Mouse (Mus musculus) neural tube, embryonic 12.5 days (tissue): Measurements from ENCODE around the gene Rnf187. TPM values are rescaled to one million over a fixed set of nuclear protein-coding genes. Genes with fewer than 3 reads are reported as not detected.

Experiments
- ATAC-seq: fragments of 200-750 bp; cut with Nextera tagmentation; 2 replicates; pipeline ENCODE4 v1.8.0; 2017; ENCODE audit warnings: low read depth, mild to moderate bottlenecking, moderate TSS enrichment, moderate library complexity; ENCODE audit not compliant: low FRiP score
- H3K27ac ChIP-seq: fragments of 300-500 bp; sonication (generic); 2 replicates; pipeline ENCODE4 v1.5.1; 2016
- H3K27me3 ChIP-seq: fragments of 300-500 bp; sonication (generic); replicated peaks from 2 replicates; pipeline ENCODE4 v1.6.1; 2016; ENCODE audit warnings: mild to moderate bottlenecking
- H3K36me3 ChIP-seq: fragments of 300-500 bp; sonication (generic); 2 replicates; pipeline ENCODE4 v1.6.1; 2016; ENCODE audit warnings: mild to moderate bottlenecking
- H3K4me1 ChIP-seq: fragments of 300-500 bp; sonication (generic); 2 replicates; pipeline ENCODE4 v1.6.1; 2016
- H3K4me2 ChIP-seq: fragments of 300-500 bp; sonication (generic); replicated peaks from 2 replicates; pipeline ENCODE4 v1.6.1; 2016; ENCODE audit warnings: mild to moderate bottlenecking
- H3K4me3 ChIP-seq: fragments of 300-500 bp; sonication (generic); 2 replicates; pipeline ENCODE4 v1.5.1; 2016
- H3K9ac ChIP-seq: fragments of 300-500 bp; sonication (generic); 2 replicates; pipeline ENCODE4 v1.6.1; 2016; ENCODE audit warnings: mild to moderate bottlenecking
- H3K9me3 ChIP-seq: fragments of 300-500 bp; sonication (generic); 2 replicates; pipeline ENCODE4 v1.6.1; 2016; ENCODE audit warnings: mild to moderate bottlenecking
- WGBS: fragments of 180-500 bp; shearing (Covaris S2); methylation state at CpG from one replicate; pipeline ENCODE4 v1.1.7; 2016; 5-methylcytosine and 5-hydroxymethylcytosine counted together
- microRNA-seq: library from miRNA; unstranded; fragments of <30 nt; microRNA quantifications from one replicate; pipeline ENCODE4, GENCODE M21; 2017
- polyA plus RNA-seq: library from polyadenylated mRNA; unstranded; fragments of >200 nt; fragmentation: Nextera tagmentation; extraction: Ambion mirVana; gene quantifications from 2 replicates; pipeline ENCODE4 v1.2.1, GENCODE M21; 2016

Rnf187 gene
- polyA plus RNA-seq, 1 experiment from 2014 or later: 594 TPM

DNA sequence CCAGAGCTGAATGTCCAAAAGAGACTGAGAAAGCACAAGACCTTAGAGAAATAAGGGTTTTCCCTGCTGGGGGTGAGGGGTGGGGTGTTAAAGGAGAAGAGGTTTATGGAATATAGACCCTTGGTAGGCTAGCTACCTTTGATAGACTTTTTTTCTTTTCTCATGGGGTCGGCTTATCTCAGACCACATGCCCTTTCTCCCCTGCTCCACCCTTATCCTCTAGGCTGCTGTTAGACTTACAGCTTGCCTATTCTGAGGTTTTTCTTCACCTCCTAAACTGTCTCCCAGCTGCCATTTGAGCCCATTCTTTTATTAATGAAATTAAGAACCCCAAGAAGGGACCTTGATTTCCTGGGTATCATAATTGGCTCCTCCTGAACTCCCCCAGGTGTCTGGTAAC lies 24.9 kb downstream of the Rnf187 start:
- Histone ChIP-seq H3K4me2 (0 out of 2 replicates have a peak overlapping the region, but pooled peaks have one; percentile 56), H3K36me3 (no peaks in the 10 kb centered on the region), H3K4me1 (peaks cover 3% of the 10 kb centered on the region; the same call in 1 of the 2 replicates), H3K27ac (no peak overlapping the region), H3K4me3 (no peak overlapping the region), H3K9ac (no peak overlapping the region), H3K9me3 (no peaks in the 10 kb centered on the region), H3K27me3 (no peaks in the 10 kb centered on the region)
- ATAC-seq: no peak
- WGBS: 94% methylated on average over 1 of the region's 1 CpGs

DNA sequence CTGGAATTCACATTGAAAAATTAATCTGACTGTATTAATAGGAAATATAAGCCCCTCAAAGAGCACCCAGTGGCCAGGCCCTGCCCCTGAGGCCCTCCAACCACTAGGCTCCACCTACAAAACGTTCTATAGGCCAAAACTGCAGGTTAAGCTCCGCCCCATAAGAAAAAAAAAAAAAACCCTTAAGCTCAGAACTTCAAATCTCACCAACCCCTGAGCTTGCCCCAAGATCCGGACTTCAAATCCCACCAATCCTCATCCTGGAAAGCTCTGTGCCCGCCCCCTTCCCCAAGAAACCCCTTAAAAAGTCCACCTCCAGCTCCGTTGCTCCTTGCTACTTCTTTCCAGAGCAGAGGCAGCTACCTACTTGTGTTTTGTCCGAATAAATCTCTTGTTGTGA lies 33.9 kb downstream of the Rnf187 start:
- WGBS: 51% methylated on average over 6 of the region's 6 CpGs
- ATAC-seq: no peak

DNA sequence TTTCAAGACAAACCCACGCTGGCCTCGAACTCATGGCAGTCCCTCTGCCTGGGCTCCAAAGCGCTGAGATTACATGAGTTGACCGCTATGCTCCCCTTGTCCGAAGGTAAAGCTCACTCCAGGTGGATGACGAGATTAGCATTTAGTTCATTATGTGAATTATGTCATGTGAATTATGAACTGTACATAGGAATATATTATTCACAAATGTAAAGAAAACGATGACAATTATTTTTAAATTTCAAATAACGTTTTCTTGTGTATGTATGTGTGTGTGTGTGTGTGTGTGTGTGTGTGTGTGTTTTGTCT lies 34.4 kb downstream of the Rnf187 start:
- H3K27ac ChIP-seq: no peak overlapping the region
- 7% methylated on average over 8 of the region's 8 CpGs for WGBS
- H3K27me3 ChIP-seq: no peaks in the 10 kb centered on the region
- peak overlapping the region; percentile 76 for H3K4me3 ChIP-seq
- peak; percentile 44 for ATAC-seq
- peaks cover 13% of the 10 kb centered on the region for H3K36me3 ChIP-seq
- H3K9ac ChIP-seq: no peak overlapping the region
- peaks cover 6% of the 10 kb centered on the region; the same call in 1 of the 2 replicates for H3K4me1 ChIP-seq
- H3K9me3 ChIP-seq: no peaks in the 10 kb centered on the region
- peak overlapping the region; percentile 88 for H3K4me2 ChIP-seq

More for the DNA sequence above, 33.9 kb downstream of the Rnf187 start:
- no peaks in the 10 kb centered on the region for H3K9me3 ChIP-seq
- H3K9ac ChIP-seq: no peak overlapping the region
- no peak overlapping the region for H3K4me3 ChIP-seq
- H3K27ac ChIP-seq: no peak overlapping the region
- peaks cover 6% of the 10 kb centered on the region; the same call in 1 of the 2 replicates for H3K4me1 ChIP-seq
- no peaks in the 10 kb centered on the region for H3K27me3 ChIP-seq
- 0 out of 2 replicates have a peak overlapping the region, but pooled peaks have one; percentile 88 for H3K4me2 ChIP-seq
- H3K36me3 ChIP-seq: peaks cover 13% of the 10 kb centered on the region

DNA sequence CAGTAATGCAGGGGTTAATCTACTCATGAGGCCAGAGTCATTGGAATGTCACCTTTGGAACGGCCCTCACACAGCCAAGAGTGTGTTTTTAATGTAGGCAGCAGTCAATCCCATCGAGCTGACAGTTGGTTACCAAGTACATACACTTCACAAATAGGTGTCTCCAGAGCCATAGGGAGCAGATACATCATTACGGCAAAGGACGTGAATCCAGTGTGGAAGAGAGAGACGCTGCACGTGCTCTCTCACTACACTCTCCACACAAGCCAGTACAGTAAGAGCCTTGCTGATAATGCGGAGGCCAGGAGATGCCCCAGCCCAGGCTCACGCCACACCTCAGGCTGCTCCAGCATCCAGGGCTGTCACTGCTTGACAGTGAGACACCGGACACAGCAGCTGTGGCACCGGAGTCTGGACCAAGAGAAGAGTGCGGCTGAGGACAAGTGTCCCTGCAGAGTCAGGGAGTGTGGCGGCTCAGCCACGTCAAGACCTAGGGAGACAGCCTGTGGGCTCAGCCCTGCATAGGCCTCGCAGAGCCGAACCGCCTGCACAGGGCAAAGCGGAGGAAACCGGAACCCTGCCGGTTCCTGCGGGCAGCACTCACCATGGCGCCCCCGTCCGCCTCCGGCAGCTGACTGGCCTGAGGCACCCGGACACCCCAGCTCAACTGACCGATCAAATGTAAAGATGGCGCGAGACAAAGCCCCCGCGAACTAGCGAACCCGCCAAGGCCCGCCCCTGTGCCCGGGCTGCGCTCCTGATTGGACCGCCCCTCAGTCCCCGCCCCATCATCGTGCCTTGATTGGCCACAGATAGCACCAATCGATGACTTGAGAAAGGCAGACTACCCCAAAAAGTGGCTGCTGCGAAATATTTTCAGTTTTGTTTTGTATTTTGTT lies 35.0 kb downstream of the Rnf187 start, which contains the start of gene Zfp39:
Gene Zfp39 (minus strand): TSS at position 715 of the 899 bp plus-strand sequence.
- Histone ChIP-seq H3K4me2 (peak within 1 kb of the TSS; percentile 88), H3K9ac (peak within 1 kb of the TSS; percentile 84), H3K27ac (peak within 1 kb of the TSS; percentile 75), H3K9me3 (no peaks in the 10 kb centered on the region), H3K27me3 (no peaks in the 10 kb centered on the region), H3K4me1 (peaks cover 6% of the 10 kb centered on the region; the same call in 1 of the 2 replicates), H3K4me3 (peak within 1 kb of the TSS; percentile 76), H3K36me3 (peaks cover 17% of the 10 kb centered on the region)
- WGBS: under 1% methylated on average over 40 of the region's 40 CpGs
- peak; percentile 99 for ATAC-seq

- no peaks in the 10 kb centered on the region for H3K9me3 ChIP-seq
- H3K4me3 ChIP-seq: no peak overlapping the region
- no peak overlapping the region for H3K9ac ChIP-seq
- ATAC-seq: no peak
- no peak overlapping the region for H3K27ac ChIP-seq
- no peak overlapping the region for H3K4me2 ChIP-seq
- H3K27me3 ChIP-seq: no peaks in the 10 kb centered on the region
- peaks cover 33% of the 10 kb centered on the region for H3K36me3 ChIP-seq
- H3K4me1 ChIP-seq: peaks cover 6% of the 10 kb centered on the region; the same call in 1 of the 2 replicates
Observed at GRCm38 (mm10) chr11:58901080-58901479, 37.6 kb downstream of the Rnf187 start.

DNA sequence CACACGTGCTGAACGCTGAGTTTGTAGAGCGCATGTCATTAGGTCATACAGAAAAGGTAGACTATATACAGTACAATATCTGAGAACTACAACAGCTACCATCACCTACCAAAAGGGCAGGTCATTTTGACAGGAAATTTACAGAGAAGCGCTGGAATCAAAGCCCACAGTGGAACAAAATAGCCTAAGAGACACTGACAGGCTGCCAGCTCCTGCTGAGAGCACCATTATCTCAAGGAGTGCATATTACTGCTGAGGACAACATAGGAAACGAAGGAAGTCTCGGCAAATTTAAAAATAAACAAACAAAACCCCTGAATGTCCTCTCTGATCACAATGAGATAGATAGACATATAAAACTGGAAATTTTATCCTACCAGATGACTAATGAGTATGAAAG lies 41.2 kb downstream of the Rnf187 start:
- 87% methylated on average over 6 of the region's 6 CpGs for WGBS
- H3K27ac ChIP-seq: no peak overlapping the region
- no peak for ATAC-seq
- no peaks in the 10 kb centered on the region for H3K9me3 ChIP-seq
- no peaks in the 10 kb centered on the region for H3K4me1 ChIP-seq
- H3K4me3 ChIP-seq: no peak overlapping the region
- H3K27me3 ChIP-seq: no peaks in the 10 kb centered on the region
- H3K36me3 ChIP-seq: peaks cover 48% of the 10 kb centered on the region
- H3K9ac ChIP-seq: no peak overlapping the region
- H3K4me2 ChIP-seq: no peak overlapping the region

DNA sequence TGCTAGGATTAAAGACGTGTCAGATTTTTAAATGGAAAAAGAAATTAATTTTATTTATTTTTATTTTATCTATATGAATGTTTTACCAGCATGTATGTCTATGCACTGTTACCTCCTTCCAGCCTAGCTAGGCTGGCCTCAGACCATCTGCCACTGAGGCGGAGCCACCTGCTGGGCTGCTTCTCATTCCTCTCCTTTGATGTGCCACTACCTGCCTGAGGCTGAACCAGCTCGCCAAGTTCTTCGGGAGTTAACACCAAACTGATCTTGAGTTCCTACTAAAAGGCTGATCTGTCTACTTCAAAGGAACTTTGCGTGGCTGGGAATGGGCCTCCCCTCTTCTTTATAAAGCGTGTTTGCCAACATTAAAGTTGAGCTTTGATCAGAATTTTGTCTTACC lies 44.3 kb downstream of the Rnf187 start:
- WGBS: 69% methylated on average over 6 of the region's 6 CpGs
- H3K36me3 ChIP-seq: peaks cover 61% of the 10 kb centered on the region

GRCm38 (mm10) chr11:58890511-58890910 lies 48.2 kb downstream of the Rnf187 start:
- no peak for ATAC-seq
- H3K36me3 ChIP-seq: peaks cover 45% of the 10 kb centered on the region
- H3K27me3 ChIP-seq: no peaks in the 10 kb centered on the region
- H3K4me3 ChIP-seq: no peak overlapping the region
- H3K9ac ChIP-seq: no peak overlapping the region
- H3K4me2 ChIP-seq: no peak overlapping the region
- WGBS: 95% methylated on average over 10 of the region's 10 CpGs
- no peaks in the 10 kb centered on the region for H3K9me3 ChIP-seq
- H3K27ac ChIP-seq: no peak overlapping the region
- no peaks in the 10 kb centered on the region for H3K4me1 ChIP-seq

More for the DNA sequence above, 44.3 kb downstream of the Rnf187 start:
- no peaks in the 10 kb centered on the region for H3K27me3 ChIP-seq
- H3K9ac ChIP-seq: no peak overlapping the region
- no peaks in the 10 kb centered on the region for H3K4me1 ChIP-seq
- no peak for ATAC-seq
- H3K4me3 ChIP-seq: no peak overlapping the region
- H3K4me2 ChIP-seq: no peak overlapping the region
- no peaks in the 10 kb centered on the region for H3K9me3 ChIP-seq
- H3K27ac ChIP-seq: no peak overlapping the region

- H3K36me3 ChIP-seq: peaks cover 36% of the 10 kb centered on the region
Observed at GRCm38 (mm10) chr11:58883756-58884155, 55.0 kb downstream of the Rnf187 start.

More at GRCm38 (mm10) chr11:58883756-58884155, 55.0 kb downstream of the Rnf187 start:
- Histone ChIP-seq H3K9me3 (no peaks in the 10 kb centered on the region), H3K4me3 (no peak overlapping the region), H3K4me1 (no peaks in the 10 kb centered on the region), H3K4me2 (no peak overlapping the region), H3K9ac (no peak overlapping the region), H3K27me3 (no peaks in the 10 kb centered on the region), H3K27ac (no peak overlapping the region)
- WGBS: 92% methylated on average over 8 of the region's 8 CpGs
- no peak for ATAC-seq

Small RNA genes within 50 kb of the gene (microRNA-seq; reads per million reads assigned to microRNA genes)
- gene Gm44313: 1.1 reads per million

Other genes starting within 250 kb of the Rnf187 start
- gene Olfr319, start 239.8 kb downstream of the Rnf187 start, polyA plus RNA-seq: not detected in 2 replicates
- not detected in 2 replicates for gene Olfr318, start 214.9 kb downstream of the Rnf187 start, polyA plus RNA-seq
- 0.06 and 0.16 TPM in 2 replicates for gene Olfr317, start 199.7 kb downstream of the Rnf187 start, polyA plus RNA-seq
- gene Olfr316, start 186.2 kb downstream of the Rnf187 start, polyA plus RNA-seq: not detected in 2 replicates
- not detected in 2 replicates for gene Olfr315, start 165.7 kb downstream of the Rnf187 start, polyA plus RNA-seq
- gene Olfr314, start 156.0 kb downstream of the Rnf187 start, polyA plus RNA-seq: not detected in 2 replicates
- 5.2 and 7.4 TPM in 2 replicates for gene Fam183b, start 137.0 kb downstream of the Rnf187 start, polyA plus RNA-seq
- gene Olfr313, start 123.9 kb downstream of the Rnf187 start, polyA plus RNA-seq: not detected in 2 replicates
- not detected in 2 replicates for gene Olfr312, start 109.7 kb downstream of the Rnf187 start, polyA plus RNA-seq
- not detected in 2 replicates for gene Olfr311, start 99.7 kb downstream of the Rnf187 start, polyA plus RNA-seq
- gene Gm12258, start 91.8 kb downstream of the Rnf187 start, polyA plus RNA-seq: 16.8 and 18.2 TPM in 2 replicates
- gene 2810021J22Rik, start 71.7 kb downstream of the Rnf187 start, polyA plus RNA-seq: 10.7 and 10.8 TPM in 2 replicates
- 4.3 and 7.0 TPM in 2 replicates for gene Zfp39, start 34.7 kb downstream of the Rnf187 start, polyA plus RNA-seq
- gene Btnl10, start 21.0 kb downstream of the Rnf187 start, polyA plus RNA-seq: not detected in 2 replicates
- gene Hist3h2ba, start 10.0 kb upstream of the Rnf187 start, polyA plus RNA-seq: 167 and 246 TPM in 2 replicates
- gene Hist3h2a, start 15.8 kb upstream of the Rnf187 start, polyA plus RNA-seq: 91.6 and 103 TPM in 2 replicates
- gene Trim17, start 15.8 kb upstream of the Rnf187 start, polyA plus RNA-seq: 0.84 and 1.0 TPM in 2 replicates
- gene Trim11, start 39.2 kb upstream of the Rnf187 start, polyA plus RNA-seq: 20.5 TPM in 2 replicates
- 0.42 TPM in 2 replicates for gene Obscn, start 197.5 kb upstream of the Rnf187 start, polyA plus RNA-seq
- 6.5 and 7.8 TPM in 2 replicates for gene Iba57, start 224.8 kb upstream of the Rnf187 start, polyA plus RNA-seq
- gene Gjc2, start 244.3 kb upstream of the Rnf187 start, polyA plus RNA-seq: 0.23 and 0.39 TPM in 2 replicates